Mouse (Mus musculus) layer of hippocampus, postnatal 36 days (tissue): ENCODE measurements at regions not wholly inside any gene's neighbourhood (a gene's known extent, or its start where the extent isn't known, plus 50 kb on each side); places are given as distances from the start of the nearest gene placed in this dataset.

Experiments
- DNase-seq, 2 experiments: peaks; one replicate each; pipeline ENCODE4 v3.0.0; 2022

DNA sequence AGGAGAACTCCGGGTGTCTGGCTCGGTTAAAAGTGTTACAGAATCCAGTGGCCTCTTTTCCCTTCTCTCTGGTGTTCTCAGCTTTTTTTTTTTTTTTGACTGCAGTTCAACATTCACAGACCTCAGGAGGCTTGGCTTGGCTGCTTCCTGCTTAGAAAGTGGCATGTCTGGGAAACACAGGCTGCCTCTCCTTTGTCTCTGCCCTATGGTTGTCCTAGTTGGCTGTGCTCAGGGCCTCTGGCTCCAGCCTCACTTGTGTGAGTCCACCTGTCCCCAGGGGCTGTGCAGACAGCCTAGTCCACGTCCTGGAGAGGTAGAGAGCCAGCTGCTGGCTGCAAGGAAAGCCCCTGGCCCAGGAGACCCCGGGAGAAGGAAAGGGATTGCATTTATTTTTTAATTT, 212.3 kb upstream of the Rbfox1 start:
- no peak for DNase-seq

DNA sequence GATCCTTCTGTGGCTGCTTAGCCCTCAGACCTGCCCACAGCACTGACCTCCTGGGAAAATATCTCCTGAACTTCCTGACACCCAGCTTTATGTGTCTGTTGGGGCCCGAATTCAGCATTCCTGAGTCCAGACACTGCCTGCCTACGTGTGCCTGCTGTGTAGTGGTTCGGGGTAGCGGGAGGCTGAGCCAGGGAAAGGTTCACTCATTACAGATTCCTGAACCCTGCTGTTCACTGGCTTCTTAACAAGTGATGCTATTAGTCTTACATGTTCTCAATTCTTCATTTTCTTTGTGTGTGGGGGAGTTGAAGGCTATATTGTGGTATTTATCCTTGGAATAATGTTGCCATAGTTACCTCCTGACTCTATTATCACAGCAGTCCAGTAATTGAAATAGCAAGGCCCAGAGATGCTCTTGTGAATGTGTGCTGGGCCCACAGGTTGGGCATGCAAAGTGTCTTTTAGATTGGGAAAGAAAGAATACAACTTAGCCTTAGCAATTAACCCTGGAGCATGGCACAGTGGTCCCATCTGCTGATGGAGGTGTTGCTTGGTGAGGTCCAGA, 216.7 kb upstream of the Rbfox1 start:
- no peak for DNase-seq

DNA sequence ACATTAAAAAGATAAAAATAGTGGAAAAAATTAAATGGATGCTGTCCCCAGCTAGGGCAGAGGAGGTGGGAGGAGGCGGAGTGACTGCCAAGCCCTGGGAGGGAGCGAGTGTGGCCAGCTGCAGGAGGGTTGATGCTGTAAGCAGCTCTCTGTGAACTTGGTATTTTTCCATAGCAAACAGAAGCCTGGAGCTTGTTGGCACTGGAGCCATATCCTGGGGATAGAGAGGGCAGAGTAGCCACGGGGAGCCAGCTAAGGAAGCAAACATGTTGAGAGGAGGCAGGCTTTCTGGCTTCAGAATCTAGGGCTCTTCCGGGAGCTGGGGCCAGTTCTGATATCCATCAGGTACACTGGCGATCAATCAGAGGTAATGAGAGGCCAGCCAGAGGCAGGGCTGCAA, 223.2 kb upstream of the Rbfox1 start:
- peak in 1 of 2 experiments; percentile 49 for DNase-seq

DNA sequence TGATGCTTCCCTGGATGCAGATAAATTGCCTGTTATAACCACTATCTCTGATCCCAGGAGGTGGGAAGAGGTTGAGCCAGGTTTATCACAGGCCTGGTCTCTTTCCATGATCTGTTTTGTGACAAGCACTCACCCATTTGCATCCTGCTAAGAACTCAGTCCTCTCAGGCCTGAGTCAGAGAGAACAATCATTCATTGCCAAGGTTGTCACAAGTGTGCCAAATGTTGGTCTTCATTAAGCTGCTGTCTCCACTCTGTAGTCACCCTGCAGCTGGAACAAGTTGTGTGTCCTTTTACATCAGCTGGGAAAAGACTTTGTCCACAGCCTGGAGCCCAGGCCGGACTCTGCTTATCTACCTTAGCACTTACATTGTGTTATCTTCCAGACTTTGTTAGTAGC, 233.6 kb upstream of the Rbfox1 start:
- no peak for DNase-seq

DNA sequence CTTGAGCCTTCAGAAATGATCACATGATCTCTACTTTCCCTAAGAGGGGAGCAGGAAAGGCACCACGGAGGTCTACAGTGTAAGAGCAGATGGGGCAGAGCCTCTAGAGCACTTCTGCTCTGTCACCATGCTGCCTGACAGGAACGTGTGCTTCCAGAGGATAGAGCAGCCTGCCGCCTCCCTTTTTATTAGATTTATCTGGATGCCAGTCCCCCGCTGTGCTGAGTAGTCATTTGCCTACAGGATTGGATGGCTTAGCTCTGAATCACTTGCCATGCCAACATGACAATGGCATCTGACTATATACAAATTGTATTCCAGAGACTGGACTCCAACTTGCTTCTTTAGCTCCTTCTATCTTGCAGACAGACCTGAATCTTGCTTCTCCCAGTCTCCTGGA, 234.2 kb upstream of the Rbfox1 start:
- no peak for DNase-seq

DNA sequence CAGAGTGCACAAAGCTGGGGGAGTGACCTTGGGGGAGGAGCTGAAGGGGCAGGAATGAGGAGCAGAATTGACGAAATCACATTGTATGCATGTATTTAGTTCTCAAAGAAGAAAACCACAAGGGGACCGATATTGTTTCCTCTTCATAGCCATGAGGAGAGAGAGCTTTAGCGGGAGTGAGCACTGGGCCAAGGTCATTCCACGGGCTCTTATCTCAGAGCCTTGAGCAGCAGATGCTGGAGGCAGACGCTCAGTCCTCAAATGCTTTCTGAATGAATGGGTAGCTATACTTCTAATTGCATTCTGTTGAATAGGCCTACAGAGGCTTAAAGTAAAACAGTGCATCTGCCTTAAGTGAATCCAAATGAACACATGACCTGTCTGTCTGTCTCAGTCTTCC, 245.2 kb upstream of the Rbfox1 start:
- no peak for DNase-seq

DNA sequence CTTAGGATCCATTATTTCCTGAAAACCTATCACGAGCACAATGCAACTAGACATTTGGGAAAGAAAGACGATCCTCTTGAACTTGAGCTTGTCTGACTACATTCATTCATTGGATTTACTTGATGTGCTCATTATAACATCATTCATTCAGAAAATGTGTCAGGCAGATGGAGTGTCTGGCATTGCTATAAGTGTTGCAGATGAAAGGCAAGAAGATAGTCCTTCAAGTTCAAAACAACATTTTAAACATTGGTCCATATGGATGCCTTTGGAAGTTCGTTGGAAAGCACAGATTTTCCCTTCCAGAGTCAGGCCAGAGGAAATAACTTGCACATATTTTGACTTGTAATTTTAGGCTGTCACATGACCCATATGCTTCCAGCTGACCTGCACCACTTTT, 255.2 kb upstream of the Rbfox1 start:
- DNase-seq: no peak

DNA sequence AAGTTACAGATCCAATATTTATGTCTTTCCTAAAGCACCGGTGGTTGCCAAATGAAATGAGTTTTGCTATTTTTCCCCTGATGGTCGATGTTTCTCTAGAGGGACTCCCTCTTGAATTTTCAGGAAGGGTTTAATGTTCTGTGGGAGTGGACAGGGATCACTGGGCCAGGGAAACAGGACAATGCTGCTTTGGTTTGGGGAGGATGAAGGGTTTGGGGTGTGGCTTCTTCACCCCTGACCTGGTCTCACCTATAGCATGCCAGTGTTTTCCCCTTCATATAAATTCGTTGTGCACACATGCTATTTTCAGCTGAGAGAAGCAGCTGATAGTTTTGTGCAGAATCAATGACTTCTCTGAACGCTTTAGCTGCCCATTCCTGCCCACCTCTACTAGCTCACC, 257.2 kb upstream of the Rbfox1 start:
- DNase-seq: no peak

DNA sequence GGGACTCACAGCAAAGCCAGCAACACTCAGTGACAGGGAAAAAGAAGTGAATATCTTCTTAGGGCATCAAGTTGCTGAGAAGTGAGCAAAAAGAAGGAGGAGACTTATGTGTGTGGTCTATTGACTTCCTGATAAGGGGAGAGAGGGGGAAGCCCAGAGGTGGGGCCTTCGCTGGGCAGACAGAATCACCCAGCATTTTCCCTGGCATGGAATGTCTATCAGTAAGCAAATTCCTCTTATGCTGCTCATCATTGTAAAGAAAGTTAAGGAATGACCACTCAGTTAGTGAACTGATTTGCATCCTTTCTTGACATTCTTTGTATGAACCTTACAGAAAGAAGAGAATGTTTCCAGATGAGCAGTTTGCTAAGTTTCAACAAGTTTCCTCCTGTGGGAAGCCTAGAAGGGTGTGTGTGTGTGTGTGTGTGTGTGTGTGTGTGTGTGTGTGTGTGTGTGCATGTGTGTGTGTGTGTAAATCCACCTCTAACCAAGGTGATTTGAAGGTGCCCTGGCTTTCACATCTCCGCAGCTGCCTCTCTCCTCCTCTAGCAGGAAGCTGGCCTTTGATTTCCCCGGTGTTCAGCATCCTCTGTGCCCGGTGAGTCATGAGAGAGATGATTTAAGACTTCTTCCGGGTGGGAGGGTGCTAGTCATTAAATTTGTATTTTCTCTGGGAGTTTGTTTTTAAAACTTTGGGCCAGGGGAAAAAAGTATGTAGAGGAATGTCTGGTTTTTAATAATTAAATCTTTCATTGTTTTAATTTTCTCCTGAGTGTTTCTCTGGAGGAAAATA, 257.8 kb upstream of the Rbfox1 start:
- no peak for DNase-seq

DNA sequence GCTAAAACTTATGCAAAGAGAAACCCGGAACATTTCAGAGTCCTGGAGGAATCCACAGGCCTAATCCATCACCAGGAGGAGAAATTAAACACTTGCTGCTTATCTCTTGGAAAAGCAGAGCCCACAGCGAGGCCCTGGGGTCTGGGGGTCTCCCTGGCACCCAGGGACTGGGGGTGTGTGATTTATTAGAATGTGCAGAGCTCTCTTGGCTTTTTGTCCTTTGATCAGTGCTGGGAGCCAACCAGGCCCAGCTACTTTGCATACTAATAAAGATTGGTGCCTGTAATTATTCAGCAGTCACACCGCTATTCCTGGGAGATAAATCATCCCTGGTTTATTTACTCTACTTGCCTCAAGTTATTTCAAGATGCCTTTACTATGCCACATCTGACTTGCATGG, 260.0 kb upstream of the Rbfox1 start:
- no peak for DNase-seq

DNA sequence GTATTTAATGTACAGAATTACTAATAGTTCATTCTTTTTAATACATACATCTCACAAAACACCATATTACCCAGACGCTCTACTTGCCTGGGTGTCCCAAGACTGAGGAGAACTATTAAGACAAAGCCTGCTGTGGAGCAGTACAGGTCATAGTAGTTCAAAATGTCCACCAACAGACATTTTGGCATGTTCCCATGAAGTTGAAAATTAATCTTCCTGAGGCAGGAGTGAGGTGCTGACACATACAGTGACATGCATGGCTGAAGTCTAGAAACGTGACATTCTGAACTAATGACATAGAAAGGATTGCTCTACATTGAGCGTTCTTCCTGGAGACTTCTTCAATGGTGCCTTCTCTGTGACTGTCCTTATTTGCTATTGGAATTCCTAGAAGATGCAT, 264.6 kb upstream of the Rbfox1 start:
- DNase-seq: no peak

DNA sequence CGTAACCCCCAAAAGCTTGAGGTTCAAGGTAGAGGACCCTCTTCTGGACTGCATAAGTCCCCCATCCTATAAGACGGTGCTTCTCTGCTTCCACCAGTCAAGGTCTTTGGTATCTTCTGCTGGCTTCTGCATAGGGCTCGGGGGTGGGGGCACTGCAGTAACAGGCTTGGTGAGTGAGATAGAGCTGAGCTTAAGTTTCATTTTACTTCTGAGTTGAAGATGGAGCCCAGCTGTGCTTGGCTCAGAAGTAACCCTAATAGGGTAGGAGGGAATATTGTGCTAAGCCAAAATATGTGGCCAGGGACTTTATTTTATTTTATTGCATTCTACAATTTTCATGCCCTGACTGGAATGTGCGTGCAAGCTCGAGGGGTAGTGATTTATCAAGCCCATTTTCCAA, 268.8 kb upstream of the Rbfox1 start:
- no peak for DNase-seq

DNA sequence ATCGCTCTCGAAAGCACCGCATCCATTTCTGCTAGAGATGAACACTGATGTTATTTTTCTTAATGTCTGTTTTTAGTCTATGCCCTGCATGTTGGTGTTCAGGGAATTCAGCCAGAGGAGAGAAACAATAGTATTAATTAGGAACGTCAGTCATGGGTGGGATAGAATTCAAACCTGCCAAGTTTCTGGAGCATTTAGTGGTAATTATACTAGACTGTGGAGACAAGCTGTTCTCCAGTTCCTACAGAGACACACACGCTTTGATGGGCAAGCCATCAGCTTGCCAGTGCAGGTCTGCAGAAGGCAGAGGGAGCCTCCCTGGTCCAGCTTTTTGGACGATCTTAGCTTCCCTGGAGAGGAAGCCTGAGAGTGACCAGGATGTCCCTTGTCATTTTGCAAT, 289.8 kb upstream of the Rbfox1 start:
- no peak for DNase-seq

DNA sequence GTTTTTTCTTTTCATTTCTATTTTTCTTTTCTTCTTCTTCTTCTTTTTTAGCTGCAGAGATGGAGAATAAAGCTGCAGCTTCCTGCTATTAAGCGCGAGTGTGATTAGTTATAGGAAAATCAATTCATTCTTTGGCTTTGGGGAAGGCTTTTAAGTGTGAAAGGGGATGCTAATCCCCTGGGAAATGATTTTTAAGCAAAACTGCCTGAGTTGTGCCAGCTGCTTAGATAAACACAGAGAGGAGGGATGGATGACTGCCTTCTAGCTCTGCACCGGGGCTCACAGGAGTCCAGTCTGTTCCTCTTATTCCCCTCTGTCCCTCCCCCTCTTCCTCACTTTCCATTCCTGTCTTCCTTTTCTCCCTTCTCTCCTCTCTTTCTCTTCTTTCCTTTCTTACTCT, 306.8 kb upstream of the Rbfox1 start:
- DNase-seq: no peak

DNA sequence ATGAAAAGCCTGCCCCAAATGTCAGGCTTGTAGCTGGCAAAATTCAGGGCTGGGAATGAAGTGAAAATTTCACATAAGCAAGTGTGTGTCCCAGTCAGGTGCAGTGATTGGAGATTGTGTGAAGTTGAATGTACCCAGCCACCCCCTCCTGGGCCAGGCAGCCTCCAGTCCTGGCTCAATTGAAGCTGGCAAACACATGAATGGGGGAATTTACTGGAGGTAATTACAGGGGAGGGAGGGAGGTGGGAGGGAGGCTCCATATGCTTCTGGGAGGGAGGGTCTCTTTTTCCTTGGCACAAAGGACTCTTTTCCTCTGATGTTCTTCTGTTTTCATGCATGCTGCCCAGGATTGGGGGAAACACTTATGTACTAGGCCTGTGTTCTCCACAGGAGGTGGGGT, 312.4 kb upstream of the Rbfox1 start:
- DNase-seq: no peak

DNA sequence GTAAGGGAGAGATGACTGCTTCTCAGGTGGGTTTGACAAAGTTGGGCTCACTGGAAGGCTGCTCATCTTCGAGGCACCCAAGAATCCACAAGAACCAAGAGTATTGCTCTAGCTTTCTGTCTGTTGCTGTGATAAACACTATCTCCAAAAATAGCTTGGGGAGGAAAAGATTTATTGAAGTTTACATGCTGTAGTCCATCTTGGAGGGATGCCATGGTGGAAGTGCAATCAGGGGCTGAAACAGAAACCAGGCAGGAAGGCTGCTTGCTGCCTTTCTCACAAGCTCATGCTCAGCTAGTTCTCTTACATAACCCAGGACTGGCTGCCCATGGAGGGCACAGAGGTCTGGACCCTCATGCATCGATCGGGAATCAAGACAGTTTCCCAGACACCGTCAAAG, 314.5 kb upstream of the Rbfox1 start:
- no peak for DNase-seq

DNA sequence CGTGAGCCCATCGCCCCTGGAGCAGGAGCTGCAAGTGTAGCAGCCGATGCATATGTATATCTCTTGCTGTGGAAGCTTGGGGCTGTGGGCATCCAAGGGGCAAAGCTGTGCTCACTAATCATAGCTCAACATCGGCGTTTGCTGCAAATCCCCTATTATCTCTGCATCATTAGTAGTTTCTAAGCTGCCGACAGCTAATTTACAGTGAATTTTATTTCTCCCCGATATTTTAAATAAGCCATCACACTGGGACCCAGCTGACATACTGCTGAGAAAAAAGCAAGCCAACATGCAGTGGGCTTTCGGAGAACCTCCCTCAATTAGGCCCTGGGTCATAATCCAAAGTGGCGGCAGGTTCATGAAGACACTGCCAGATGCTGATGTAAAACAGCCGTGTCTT, 313.3 kb upstream of the Eef2kmt start:
- DNase-seq: no peak

DNA sequence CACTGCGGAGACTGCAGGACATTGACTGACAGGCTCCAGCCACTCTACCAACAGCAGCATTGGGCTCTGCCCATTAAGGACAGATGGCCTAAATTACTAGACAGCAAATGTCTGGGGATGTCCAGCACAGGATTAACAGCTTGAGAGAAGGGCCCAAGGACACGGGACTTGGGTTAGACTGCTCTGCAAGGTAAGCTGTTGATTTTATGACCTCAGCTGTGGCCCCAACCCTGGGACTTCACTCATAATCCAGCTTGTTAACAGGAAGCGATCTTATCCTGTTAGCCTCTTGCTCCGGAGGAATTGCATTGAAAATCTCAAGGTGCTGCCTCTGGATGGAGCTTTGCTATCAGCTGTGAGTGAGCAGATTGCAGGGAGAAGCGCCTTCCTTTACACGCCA, 293.2 kb upstream of the Eef2kmt start:
- no peak for DNase-seq

DNA sequence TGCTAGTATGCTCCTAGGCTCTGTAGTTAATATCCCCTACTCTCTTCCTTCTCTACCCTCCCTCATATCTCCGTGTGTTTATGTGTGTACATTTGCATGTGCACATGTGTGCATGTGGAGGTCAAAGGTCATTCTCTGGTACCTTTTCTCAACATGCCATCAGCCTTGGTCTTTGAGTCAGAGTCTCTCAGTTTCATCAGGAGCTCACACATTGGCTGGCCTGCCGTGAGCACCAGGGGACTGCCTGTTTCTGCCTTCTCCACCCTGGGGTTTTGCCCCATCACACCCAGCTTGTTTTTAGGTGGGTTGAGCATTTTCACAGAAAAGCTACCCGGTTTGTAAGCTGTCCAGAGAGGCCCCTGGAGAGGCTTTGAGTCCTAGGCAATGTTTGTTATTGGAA, 292.8 kb upstream of the Eef2kmt start:
- DNase-seq: no peak

DNA sequence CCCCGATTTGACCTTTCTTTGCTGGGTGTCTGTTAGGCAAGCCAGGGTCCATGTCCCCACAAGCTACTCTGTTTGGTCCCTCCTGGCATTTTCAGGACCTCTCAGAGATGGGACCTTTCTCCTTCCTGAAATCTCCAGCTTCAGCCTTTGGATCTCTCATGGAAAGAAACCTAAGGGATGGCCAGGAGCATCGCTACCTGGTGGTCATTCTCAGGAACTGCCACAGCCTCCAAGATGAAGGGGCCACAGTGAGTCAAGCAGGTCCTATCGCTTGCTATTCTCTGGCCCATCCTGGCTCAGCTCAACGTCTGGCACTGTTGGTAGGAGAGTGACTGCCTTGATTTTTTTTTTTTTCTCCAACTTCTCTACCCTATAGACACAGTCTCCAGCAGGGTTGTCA, 291.0 kb upstream of the Eef2kmt start:
- DNase-seq: no peak

DNA sequence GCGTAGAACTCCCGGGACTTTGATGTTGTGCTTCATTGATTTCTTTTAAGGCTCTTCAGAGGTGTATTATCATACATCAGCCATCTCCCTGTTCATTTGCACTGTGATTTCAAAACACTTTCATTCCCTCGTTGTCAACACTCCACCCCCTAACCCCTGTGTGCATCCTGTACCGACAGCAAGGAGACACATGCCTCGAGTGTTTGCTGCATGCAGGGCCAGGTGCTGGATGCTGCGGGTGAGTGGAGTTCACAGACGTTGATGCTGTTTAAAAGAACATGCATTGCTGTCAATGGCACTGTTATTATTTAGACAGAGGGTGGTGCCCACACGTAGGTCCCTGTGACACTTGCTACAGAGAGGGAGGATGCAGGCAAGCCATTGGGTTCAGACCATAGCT, 290.0 kb upstream of the Eef2kmt start:
- no peak for DNase-seq

DNA sequence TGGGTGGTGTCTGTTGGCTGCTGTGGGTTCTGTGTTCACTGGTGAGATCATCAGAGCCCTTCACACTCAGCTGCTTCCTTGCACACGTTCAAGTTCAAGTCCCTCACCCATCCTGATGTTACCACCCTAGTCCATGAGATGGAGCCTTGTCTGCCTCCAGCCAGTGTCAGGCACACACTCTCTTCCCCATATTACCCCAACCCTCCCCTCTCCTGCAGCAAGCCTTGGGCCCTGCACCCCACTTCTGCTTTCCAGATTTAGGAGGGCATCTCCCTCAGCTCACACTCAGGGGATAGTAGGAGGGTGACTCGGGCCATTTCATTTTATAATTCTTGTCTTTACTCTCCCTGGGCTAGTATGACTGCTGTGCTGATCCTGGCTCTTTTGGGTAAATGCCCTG, 288.7 kb upstream of the Eef2kmt start:
- no peak for DNase-seq

DNA sequence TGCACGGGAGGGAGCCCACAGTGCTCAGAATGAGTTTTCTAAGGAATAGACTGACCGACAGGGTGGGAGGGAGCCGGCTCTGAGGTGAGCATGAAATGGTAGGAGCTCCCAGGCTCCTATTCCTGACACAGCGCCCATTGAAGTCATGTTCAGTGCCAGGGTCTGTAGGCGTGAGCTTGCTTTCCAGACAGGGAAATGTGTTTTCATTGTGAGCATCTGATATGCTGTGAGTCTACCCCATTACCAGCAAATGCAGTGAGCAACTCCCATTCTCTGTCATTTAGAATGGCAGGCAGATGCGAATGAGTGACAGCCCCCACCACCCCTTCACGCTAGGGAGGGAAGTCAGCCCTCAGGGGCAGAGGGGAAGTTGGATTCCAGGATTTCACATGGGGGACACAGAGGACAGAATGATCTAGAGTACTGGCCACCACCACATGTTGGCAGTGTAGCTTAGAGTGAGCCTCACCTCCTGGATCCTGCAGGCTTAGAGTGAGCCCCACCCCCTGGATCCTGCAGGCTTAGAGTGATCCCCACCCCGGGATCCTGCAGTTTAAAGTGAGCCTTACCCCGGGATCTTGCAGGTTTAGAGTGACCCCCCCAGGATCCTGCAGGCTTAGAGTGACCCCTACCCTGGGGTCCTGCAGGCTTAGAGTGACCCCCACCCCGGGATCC, 283.2 kb upstream of the Eef2kmt start:
- DNase-seq: peak; percentile 44 to 45
